Mouse (Mus musculus) midbrain, postnatal 0 days (tissue): ENCODE measurements around the gene Khdc3. TPM values are rescaled to one million over a fixed set of nuclear protein-coding genes. Genes with fewer than 3 reads are reported as not detected.

Source experiments
- ATAC-seq: fragments of 200-750 bp; cut with Nextera tagmentation; 2 replicates; pipeline ENCODE4 v1.8.0; 2017; ENCODE audit warnings: moderate number of reproducible peaks, mild to moderate bottlenecking, moderate TSS enrichment, moderate library complexity; ENCODE audit not compliant: low FRiP score
- DNase-seq: peaks from one replicate; pipeline ENCODE4 v3.0.0-alpha.2; 2015; ENCODE audit warnings: low spot score
- H3K27ac ChIP-seq: fragments of 300-500 bp; sonication (generic); 2 replicates; pipeline ENCODE4 v1.5.1; 2014; ENCODE audit warnings: low read depth, mild to moderate bottlenecking, low read length, mixed read lengths
- H3K27me3 ChIP-seq: fragments of 300-500 bp; sonication (generic); 2 replicates; pipeline ENCODE4 v1.6.1; 2014; ENCODE audit warnings: low read length, control low read depth, mixed read lengths; ENCODE audit not compliant: insufficient read depth
- H3K36me3 ChIP-seq: fragments of 300-500 bp; sonication (generic); 2 replicates; pipeline ENCODE4 v1.6.1; 2014; ENCODE audit warnings: low read length, control low read depth, mixed read lengths; ENCODE audit not compliant: insufficient read depth
- H3K4me1 ChIP-seq: fragments of 300-500 bp; sonication (generic); 2 replicates; pipeline ENCODE4 v1.6.1; 2014; ENCODE audit warnings: mild to moderate bottlenecking, control low read depth, antibody characterized with exemption, low read length, mixed read lengths; ENCODE audit not compliant: insufficient read depth
- H3K4me2 ChIP-seq: fragments of 300-500 bp; sonication (generic); 2 replicates; pipeline ENCODE4 v1.6.1; 2014; ENCODE audit warnings: low read depth, mild to moderate bottlenecking, low read length, mixed read lengths; ENCODE audit not compliant: poor library complexity, severe bottlenecking
- H3K4me3 ChIP-seq: fragments of 300-500 bp; sonication (generic); 2 replicates; pipeline ENCODE4 v1.5.1; 2014; ENCODE audit warnings: low read depth, mild to moderate bottlenecking, low read length, moderate library complexity
- H3K9ac ChIP-seq: fragments of 300-500 bp; sonication (generic); replicated peaks from 2 replicates; pipeline ENCODE4 v1.6.1; 2014; ENCODE audit warnings: mild to moderate bottlenecking, low read length, moderate library complexity, mixed read lengths; ENCODE audit not compliant: poor library complexity, severe bottlenecking
- H3K9me3 ChIP-seq: fragments of 300-500 bp; sonication (generic); 2 replicates; pipeline ENCODE4 v1.6.1; 2016; ENCODE audit warnings: low read length, control low read depth
- CTCF ChIP-seq: IDR thresholded peaks from 2 replicates; pipeline ENCODE4 v1.5.1; 2016; ENCODE audit warnings: antibody characterized with exemption, mild to moderate bottlenecking
- WGBS: fragments of 180-500 bp; shearing (Covaris S2); extraction: QIAGEN DNeasy Blood & Tissue Kit; methylation state at CpG from one replicate; pipeline ENCODE4 v1.1.7; 2014; 5-methylcytosine and 5-hydroxymethylcytosine counted together
- polyA plus RNA-seq: library from polyadenylated mRNA; unstranded; fragments of >200 nt; fragmentation: Nextera tagmentation; extraction: Ambion mirVana; gene quantifications from 2 replicates; pipeline ENCODE4 v1.2.1, GENCODE M21; 2015
- total RNA-seq: library from RNA; depleted of rRNA; stranded (reverse); fragments of >200 nt; gene quantifications from 2 replicates; pipeline ENCODE4 v1.2.3, GENCODE M21; 2014; rRNA removed

Gene Khdc3
- total and polyA plus RNA-seq, 2 experiments from 2014 or later: 0.25 to 0.93 TPM

DNA sequence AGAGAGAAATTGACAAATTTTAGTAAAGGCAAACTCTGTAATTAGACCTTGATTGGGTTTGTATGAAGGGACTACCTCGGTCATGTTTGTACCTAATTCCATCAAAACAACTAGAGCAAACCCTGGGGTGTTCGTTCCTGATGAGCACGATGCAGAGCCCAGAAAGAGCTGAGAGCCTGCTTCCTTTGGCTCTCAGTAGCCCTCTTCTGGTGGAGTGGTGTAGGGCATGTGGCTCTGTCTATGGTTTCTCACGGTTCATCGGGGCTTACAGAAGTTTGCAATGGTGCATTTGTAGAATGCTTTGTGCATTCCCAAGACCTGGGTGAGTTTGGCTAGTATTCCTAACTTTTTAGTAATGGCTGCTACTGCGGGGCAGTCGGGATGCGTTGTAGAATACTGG lies 20.1 kb downstream of the Khdc3 start:
- no peak overlapping the region for H3K4me3 ChIP-seq
- peaks cover 55% of the 10 kb centered on the region for H3K36me3 ChIP-seq
- 70% methylated on average over 8 of the region's 8 CpGs for WGBS
- H3K27ac ChIP-seq: no peak overlapping the region
- no peaks in the 10 kb centered on the region for H3K9me3 ChIP-seq
- ATAC-seq (no peak), DNase-seq (peak; percentile 32)
- no peak overlapping the region for H3K4me2 ChIP-seq
- peak; percentile 74 for TF ChIP-seq CTCF
- H3K27me3 ChIP-seq: no peaks in the 10 kb centered on the region
- H3K4me1 ChIP-seq: no peaks in the 10 kb centered on the region
- H3K9ac ChIP-seq: no peak overlapping the region

- no peak overlapping the region for H3K9ac ChIP-seq
- WGBS: 94% methylated on average over 8 of the region's 8 CpGs
- DNase-seq: no peak
- H3K27ac ChIP-seq: no peak overlapping the region
- no peaks in the 10 kb centered on the region for H3K4me1 ChIP-seq
- H3K9me3 ChIP-seq: no peaks in the 10 kb centered on the region
- H3K4me2 ChIP-seq: no peak overlapping the region
- peaks cover 64% of the 10 kb centered on the region for H3K36me3 ChIP-seq
- no peak overlapping the region for H3K4me3 ChIP-seq
- ATAC-seq: no peak
- no peaks in the 10 kb centered on the region for H3K27me3 ChIP-seq
- no peak for TF ChIP-seq CTCF
These were observed 23.5 kb downstream of the Khdc3 start for GRCm38 (mm10) chr9:73125043-73125570.

DNA sequence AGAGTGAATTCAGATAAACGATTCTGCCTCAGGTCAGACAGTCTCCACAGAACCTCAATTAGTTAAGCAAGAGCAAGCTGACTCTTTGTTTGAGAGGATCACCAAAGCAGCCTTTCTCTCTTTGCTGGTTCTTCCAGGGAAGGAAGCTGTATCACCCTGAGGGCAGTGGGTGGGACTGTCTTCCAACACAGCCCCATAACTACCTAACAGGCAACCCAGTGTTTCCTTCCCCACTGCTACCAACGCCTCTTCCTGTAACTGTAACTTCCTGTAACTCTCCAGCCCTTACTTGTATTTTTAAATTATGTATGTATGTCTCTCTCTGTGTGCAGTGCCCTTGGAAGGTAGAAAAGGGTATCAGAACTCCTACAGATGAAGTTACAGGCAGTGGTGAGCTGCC lies 25.8 kb downstream of the Khdc3 start:
- Histone ChIP-seq H3K27ac (no peak overlapping the region), H3K36me3 (peaks cover 47% of the 10 kb centered on the region), H3K4me3 (no peak overlapping the region), H3K9me3 (no peaks in the 10 kb centered on the region), H3K27me3 (no peaks in the 10 kb centered on the region), H3K9ac (no peak overlapping the region), H3K4me1 (no peaks in the 10 kb centered on the region), H3K4me2 (no peak overlapping the region)
- no peak for ATAC-seq
- 88% methylated on average over 2 of the region's 2 CpGs for WGBS
- TF ChIP-seq CTCF: no peak
- DNase-seq: no peak

DNA sequence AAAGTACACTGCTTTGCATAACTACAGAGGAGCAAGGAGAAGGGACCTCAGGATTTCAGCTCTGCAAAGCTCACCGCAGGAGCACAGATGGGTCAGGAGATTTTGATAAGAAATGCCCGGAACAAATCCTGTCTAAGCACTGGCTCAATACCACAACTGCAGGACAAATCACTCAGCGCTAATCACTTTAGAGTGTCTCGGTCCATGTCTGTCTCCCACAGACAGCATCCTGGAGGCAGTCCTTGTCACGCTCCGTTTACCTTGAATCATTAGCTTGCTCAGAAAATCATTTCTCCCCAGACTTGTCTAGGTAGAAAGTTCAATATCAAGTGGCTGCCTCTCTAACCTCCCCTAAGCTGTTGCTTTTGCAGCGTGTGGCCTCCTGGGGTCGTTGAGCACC lies 28.2 kb downstream of the Khdc3 start:
- H3K4me3 ChIP-seq: no peak overlapping the region
- DNase-seq: no peak
- no peak overlapping the region for H3K4me2 ChIP-seq
- ATAC-seq: no peak
- WGBS: 31% methylated on average over 8 of the region's 8 CpGs
- TF ChIP-seq CTCF: no peak
- H3K4me1 ChIP-seq: no peaks in the 10 kb centered on the region
- no peak overlapping the region for H3K27ac ChIP-seq
- no peak overlapping the region for H3K9ac ChIP-seq
- no peaks in the 10 kb centered on the region for H3K9me3 ChIP-seq
- H3K27me3 ChIP-seq: no peaks in the 10 kb centered on the region
- peaks cover 37% of the 10 kb centered on the region for H3K36me3 ChIP-seq

- no peak for DNase-seq
- TF ChIP-seq CTCF: no peak
- no peak overlapping the region for H3K4me3 ChIP-seq
- no peaks in the 10 kb centered on the region for H3K9me3 ChIP-seq
- no peak for ATAC-seq
- no peak overlapping the region for H3K4me2 ChIP-seq
- no peaks in the 10 kb centered on the region for H3K27me3 ChIP-seq
- 90% methylated on average over 4 of the region's 4 CpGs for WGBS
- peaks cover 32% of the 10 kb centered on the region for H3K36me3 ChIP-seq
- no peak overlapping the region for H3K27ac ChIP-seq
- H3K9ac ChIP-seq: no peak overlapping the region
- no peaks in the 10 kb centered on the region for H3K4me1 ChIP-seq
These were observed 28.9 kb downstream of the Khdc3 start for GRCm38 (mm10) chr9:73130529-73130928.

GRCm38 (mm10) chr9:73137341-73137886 lies 35.8 kb downstream of the Khdc3 start:
- ATAC-seq: no peak
- H3K9me3 ChIP-seq: no peaks in the 10 kb centered on the region
- WGBS: 70% methylated on average over 11 of the region's 11 CpGs

More at GRCm38 (mm10) chr9:73137341-73137886, 35.8 kb downstream of the Khdc3 start:
- H3K36me3 ChIP-seq: no peaks in the 10 kb centered on the region
- H3K4me2 ChIP-seq: no peak overlapping the region
- H3K4me1 ChIP-seq: no peaks in the 10 kb centered on the region
- no peaks in the 10 kb centered on the region for H3K27me3 ChIP-seq
- H3K4me3 ChIP-seq: no peak overlapping the region
- TF ChIP-seq CTCF: no peak
- H3K9ac ChIP-seq: no peak overlapping the region
- no peak for DNase-seq
- no peak overlapping the region for H3K27ac ChIP-seq

Other genes starting within 250 kb of the Khdc3 start
- gene Pygo1, start 176.2 kb upstream of the Khdc3 start, total RNA-seq: 40.1 and 45.9 TPM in 2 replicates
- 8.3 and 9.3 TPM in 2 replicates for gene Pygo1, start 176.2 kb upstream of the Khdc3 start, polyA plus RNA-seq
- gene Dyx1c1, start 143.1 kb upstream of the Khdc3 start, total RNA-seq: 1.8 and 3.0 TPM in 2 replicates
- gene Dyx1c1, start 143.1 kb upstream of the Khdc3 start, polyA plus RNA-seq: 2.7 TPM in 2 replicates
- 0.28 TPM in 1 of 2 replicates, not detected in the other for gene Gm44503, start 143.0 kb upstream of the Khdc3 start, total RNA-seq
- gene Gm44503, start 143.0 kb upstream of the Khdc3 start, polyA plus RNA-seq: not detected in 2 replicates
- gene Ccpg1os, start 116.5 kb upstream of the Khdc3 start, total RNA-seq: 13.4 and 15.1 TPM in 2 replicates
- 19.3 and 20.3 TPM in 2 replicates for gene Ccpg1os, start 116.5 kb upstream of the Khdc3 start, polyA plus RNA-seq
- 19.3 and 30.4 TPM in 2 replicates for gene Ccpg1, start 116.4 kb upstream of the Khdc3 start, total RNA-seq
- 38.1 and 39.9 TPM in 2 replicates for gene Ccpg1, start 116.4 kb upstream of the Khdc3 start, polyA plus RNA-seq
- 8.4 and 19.4 TPM in 2 replicates for gene Pigb, start 61.5 kb upstream of the Khdc3 start, total RNA-seq
- 12.2 and 13.0 TPM in 2 replicates for gene Pigb, start 61.5 kb upstream of the Khdc3 start, polyA plus RNA-seq
- gene Rab27a, start 57.0 kb upstream of the Khdc3 start, total RNA-seq: 5.3 and 6.4 TPM in 2 replicates
- gene Rab27a, start 57.0 kb upstream of the Khdc3 start, polyA plus RNA-seq: 2.7 and 4.0 TPM in 2 replicates
- not detected in 2 replicates for gene Gm20509, start 634 bp downstream of the Khdc3 start, total RNA-seq
- gene Gm20509, start 634 bp downstream of the Khdc3 start, polyA plus RNA-seq: 0.22 and 0.27 TPM in 2 replicates
- 49.5 and 78.1 TPM in 2 replicates for gene Rsl24d1, start 11.6 kb downstream of the Khdc3 start, total RNA-seq
- gene Rsl24d1, start 11.6 kb downstream of the Khdc3 start, polyA plus RNA-seq: 101 and 110 TPM in 2 replicates